Mouse (Mus musculus) heart, adult 9 months (tissue): Measurements from ENCODE around the gene Ip6k1.
A peak's percentile ranks its signal among the peaks of the same experiment; 100 is the strongest.

Experiments
- DNase-seq, 2 experiments: peaks; one replicate each; pipeline ENCODE4 v3.0.0; 2022; ENCODE audit warnings: low spot score in 2 of 2

The Ip6k1 gene

GRCm38 (mm10) chr9:108027867-108028266, 25.6 kb downstream of the Ip6k1 start:
- no peak for DNase-seq

GRCm38 (mm10) chr9:108032126-108032525, 29.8 kb downstream of the Ip6k1 start:
- no peak for DNase-seq

GRCm38 (mm10) chr9:108035331-108036156, 33.2 kb downstream of the Ip6k1 start:
- DNase-seq: no peak

GRCm38 (mm10) chr9:108044751-108045492, 42.6 kb downstream of the Ip6k1 start:
- no peak for DNase-seq

- no peak for DNase-seq
Observed at GRCm38 (mm10) chr9:108046582-108046981, 44.3 kb downstream of the Ip6k1 start.

GRCm38 (mm10) chr9:108047601-108048565, 45.6 kb downstream of the Ip6k1 start:
- no peak for DNase-seq

- DNase-seq: peak in 1 of 2 experiments; percentile 38
Observed at GRCm38 (mm10) chr9:108048566-108048955, 46.3 kb downstream of the Ip6k1 start.

- peak; percentile 97 to 98 for DNase-seq
Observed at GRCm38 (mm10) chr9:108049016-108049455, 46.7 kb downstream of the Ip6k1 start, which contains the start of gene Gmppb. Gmppb (plus strand) TSS chr9:108049242.

DNA sequence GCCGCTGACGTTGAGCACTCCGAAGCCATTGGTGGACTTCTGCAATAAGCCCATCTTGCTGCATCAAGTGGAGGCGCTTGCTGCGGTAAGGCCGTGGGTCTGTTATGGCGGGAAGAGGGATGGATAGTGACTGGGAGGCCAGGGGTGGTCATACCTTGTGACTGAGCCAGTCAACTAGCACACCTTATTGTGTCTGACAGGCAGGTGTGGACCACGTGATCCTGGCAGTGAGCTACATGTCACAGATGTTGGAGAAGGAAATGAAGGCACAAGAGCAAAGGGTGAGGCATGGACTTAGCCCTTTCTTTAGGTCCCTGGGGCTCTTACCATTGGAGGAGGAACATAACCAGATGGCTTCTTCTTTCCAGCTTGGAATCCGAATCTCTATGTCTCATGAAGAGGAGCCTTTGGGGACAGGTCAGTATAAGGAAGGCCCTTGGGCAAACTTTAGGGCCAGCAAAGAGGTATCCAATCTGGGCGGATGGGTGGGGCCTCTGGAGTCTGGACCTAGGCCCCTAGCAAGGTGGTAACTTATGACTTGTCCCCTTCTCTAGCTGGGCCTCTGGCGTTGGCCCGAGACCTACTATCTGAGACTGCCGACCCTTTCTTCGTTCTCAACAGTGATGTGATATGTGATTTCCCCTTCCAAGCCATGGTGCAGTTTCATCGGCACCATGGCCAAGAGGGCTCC, 47.4 kb downstream of the Ip6k1 start:
- no peak for DNase-seq

- DNase-seq: no peak
Observed at GRCm38 (mm10) chr9:108051184-108051930, 49.1 kb downstream of the Ip6k1 start.

GRCm38 (mm10) chr9:108051931-108052220, 49.6 kb downstream of the Ip6k1 start:
- no peak for DNase-seq

- DNase-seq: no peak
Observed at GRCm38 (mm10) chr9:108052411-108052810, 50.1 kb downstream of the Ip6k1 start.

DNA sequence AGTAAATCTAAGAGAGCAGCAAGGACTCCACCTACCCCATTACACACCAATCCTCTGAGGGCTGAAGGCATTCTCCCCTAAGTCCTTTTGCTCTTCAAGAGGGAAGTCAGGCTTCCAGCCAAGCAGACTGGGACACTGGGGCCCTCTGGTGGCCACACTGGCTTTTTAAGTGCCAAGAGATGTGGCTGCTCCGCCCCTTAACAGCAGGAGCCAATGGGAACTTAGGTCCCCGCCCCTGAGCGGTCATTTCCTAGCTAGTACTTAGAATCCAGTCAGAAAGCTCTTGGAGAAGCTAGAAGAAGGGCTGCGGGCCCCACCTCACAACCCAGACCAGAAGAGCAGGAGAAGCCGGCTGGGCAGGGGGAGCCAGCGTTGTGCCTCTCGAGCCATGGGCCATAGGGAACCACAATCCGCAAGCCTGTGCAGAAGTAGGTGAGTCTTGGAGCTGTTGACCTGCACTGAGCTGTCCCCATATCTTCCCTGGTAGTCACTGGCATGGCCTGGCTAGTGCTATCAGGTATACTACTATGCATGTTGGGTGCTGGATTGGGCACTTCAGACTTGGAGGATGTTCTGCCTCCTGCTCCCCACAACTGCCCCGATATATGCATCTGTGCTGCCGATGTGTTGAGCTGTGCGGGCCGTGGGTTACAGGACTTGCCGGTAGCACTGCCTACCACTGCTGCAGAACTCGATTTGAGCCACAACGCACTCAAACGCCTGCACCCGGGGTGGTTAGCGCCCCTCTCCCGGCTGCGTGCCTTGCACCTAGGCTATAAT, 50.8 kb downstream of the Ip6k1 start, which contains the start of gene Amigo3:
Gene Amigo3, plus strand, starts transcription at position 275 of the 780 bp plus-strand sequence.
- peak; percentile 95 to 99 for DNase-seq

DNA sequence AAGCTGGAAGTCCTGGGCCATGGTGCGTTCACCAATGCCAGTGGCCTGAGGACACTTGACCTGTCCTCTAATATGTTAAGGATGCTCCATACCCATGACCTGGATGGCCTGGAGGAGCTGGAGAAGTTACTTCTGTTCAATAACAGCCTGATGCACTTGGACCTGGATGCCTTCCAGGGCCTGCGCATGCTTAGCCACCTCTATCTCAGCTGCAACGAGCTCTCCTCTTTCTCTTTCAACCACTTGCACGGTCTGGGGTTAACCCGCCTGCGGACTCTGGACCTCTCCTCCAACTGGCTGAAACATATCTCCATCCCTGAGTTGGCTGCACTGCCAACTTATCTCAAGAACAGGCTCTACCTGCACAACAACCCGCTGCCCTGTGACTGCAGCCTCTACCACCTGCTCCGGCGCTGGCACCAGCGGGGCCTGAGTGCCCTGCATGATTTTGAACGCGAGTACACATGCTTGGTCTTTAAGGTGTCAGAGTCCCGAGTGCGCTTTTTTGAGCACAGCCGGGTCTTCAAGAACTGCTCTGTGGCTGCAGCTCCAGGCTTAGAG, 51.4 kb downstream of the Ip6k1 start:
- no peak for DNase-seq

DNA sequence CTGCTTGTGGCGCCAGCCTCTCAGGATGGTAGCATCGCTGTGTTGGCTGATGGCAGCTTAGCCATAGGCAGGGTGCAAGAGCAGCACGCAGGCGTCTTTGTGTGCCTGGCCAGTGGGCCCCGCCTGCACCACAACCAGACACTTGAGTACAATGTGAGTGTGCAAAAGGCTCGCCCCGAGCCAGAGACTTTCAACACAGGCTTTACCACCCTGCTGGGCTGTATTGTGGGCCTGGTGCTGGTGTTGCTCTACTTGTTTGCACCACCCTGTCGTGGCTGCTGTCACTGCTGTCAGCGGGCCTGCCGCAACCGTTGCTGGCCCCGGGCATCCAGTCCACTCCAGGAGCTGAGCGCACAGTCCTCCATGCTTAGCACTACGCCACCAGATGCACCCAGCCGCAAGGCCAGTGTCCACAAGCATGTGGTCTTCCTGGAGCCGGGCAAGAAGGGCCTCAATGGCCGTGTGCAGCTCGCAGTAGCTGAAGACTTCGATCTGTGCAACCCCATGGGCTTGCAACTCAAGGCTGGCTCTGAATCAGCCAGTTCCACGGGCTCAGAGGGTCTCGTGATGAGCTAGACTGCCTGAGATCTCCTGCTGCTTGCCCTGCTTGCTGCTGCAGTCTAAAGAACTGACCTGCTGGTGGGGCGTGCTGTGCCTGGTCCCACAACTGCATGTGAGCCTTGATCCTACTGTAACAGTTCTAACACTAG, 52.2 kb downstream of the Ip6k1 start:
- DNase-seq: no peak

DNA sequence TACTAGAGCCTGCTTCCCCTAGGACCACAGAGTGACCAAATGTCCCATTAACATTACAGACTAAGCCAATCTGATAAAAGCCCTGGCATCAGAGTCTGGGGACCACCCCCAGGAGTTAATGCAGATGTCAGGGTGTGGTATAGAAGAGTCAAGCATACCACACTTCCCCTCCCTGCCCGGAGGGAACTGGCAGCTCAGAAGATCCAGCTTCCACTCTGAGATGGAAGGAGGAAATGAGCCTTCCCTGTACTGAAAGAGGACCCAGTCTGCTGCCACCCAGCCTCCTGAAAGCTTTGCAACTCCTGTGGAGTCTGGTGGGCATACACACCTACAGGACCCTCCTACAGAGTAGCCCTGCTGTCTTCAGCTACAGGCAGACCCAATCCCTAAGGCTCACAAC, 52.8 kb downstream of the Ip6k1 start:
- no peak for DNase-seq

DNA sequence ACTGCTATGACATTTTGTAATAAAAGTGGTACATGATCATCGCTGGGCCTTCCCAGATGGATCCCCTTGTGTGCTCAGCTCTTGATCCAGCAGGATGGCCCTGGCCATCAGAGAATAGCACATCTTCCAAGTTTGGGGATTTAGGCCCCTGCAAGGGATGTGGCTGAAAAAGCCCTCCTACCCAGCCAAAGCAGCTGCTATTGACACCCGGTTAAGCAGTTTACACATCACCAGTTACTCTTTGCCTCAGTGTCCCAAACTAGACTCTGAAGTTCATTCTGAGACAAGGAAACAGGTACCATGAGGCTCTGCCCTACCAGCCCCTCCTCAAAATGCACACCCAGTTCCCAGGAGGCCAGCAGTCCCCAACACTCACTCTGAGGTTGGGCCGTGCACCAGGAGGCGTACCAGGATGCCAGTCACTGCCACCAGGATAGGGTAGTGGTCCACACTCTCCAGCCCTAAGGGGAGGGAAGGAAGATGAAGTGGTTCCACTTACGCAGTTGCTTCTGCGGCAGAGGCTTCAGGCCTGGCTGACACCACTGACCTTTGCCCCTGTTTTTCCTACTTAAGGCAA, 53.4 kb downstream of the Ip6k1 start:
- no peak for DNase-seq
